Mouse (Mus musculus) heart, embryonic 15.5 days (tissue): ENCODE measurements around the gene Dqx1. TPM values are rescaled to one million over a fixed set of nuclear protein-coding genes. Genes with fewer than 3 reads are reported as not detected.
A peak's percentile ranks its signal among the peaks of the same experiment; 100 is the strongest.

Experiments used
- ATAC-seq: fragments of 200-750 bp; cut with Nextera tagmentation; replicated peaks from 2 replicates; pipeline ENCODE4 v1.8.0; 2017; ENCODE audit warnings: low read depth, moderate TSS enrichment; ENCODE audit not compliant: insufficient number of reproducible peaks, insufficient read depth, low FRiP score
- H3K27ac ChIP-seq: fragments of 300-500 bp; sonication (generic); 2 replicates; pipeline ENCODE4 v1.5.1; 2015; ENCODE audit warnings: mild to moderate bottlenecking, inconsistent platforms
- H3K27me3 ChIP-seq: fragments of 300-500 bp; sonication (generic); 2 replicates; pipeline ENCODE4 v1.6.1; 2015; ENCODE audit warnings: inconsistent platforms
- H3K36me3 ChIP-seq: fragments of 300-500 bp; sonication (generic); 2 replicates; pipeline ENCODE4 v1.6.1; 2015; ENCODE audit warnings: mild to moderate bottlenecking, inconsistent platforms
- H3K4me1 ChIP-seq: fragments of 300-500 bp; sonication (generic); replicated peaks from 2 replicates; pipeline ENCODE4 v1.6.1; 2015; ENCODE audit warnings: inconsistent platforms
- H3K4me2 ChIP-seq: fragments of 300-500 bp; sonication (generic); 2 replicates; pipeline ENCODE4 v1.6.1; 2015; ENCODE audit warnings: inconsistent platforms, mild to moderate bottlenecking, moderate library complexity
- H3K4me3 ChIP-seq: fragments of 300-500 bp; sonication (generic); 2 replicates; pipeline ENCODE4 v1.5.1; 2015; ENCODE audit warnings: mild to moderate bottlenecking, inconsistent platforms
- H3K9ac ChIP-seq: fragments of 300-500 bp; sonication (generic); 2 replicates; pipeline ENCODE4 v1.6.1; 2015; ENCODE audit warnings: mild to moderate bottlenecking, inconsistent platforms
- H3K9me3 ChIP-seq: fragments of 300-500 bp; sonication (generic); replicated peaks from 2 replicates; pipeline ENCODE4 v1.6.1; 2016; ENCODE audit warnings: inconsistent platforms
- WGBS: fragments of 180-500 bp; shearing (Covaris S2); methylation state at CpG from one replicate; pipeline ENCODE4 v1.1.7; 2015; ENCODE audit warnings: mixed read lengths; 5-methylcytosine and 5-hydroxymethylcytosine counted together
- polyA plus RNA-seq: library from polyadenylated mRNA; unstranded; fragments of >200 nt; fragmentation: Nextera tagmentation; extraction: Ambion mirVana; gene quantifications from 2 replicates; pipeline ENCODE4 v1.2.1, GENCODE M21; 2015

The Dqx1 gene
- polyA plus RNA-seq, 1 experiment from 2014 or later = 0.28 TPM

DNA sequence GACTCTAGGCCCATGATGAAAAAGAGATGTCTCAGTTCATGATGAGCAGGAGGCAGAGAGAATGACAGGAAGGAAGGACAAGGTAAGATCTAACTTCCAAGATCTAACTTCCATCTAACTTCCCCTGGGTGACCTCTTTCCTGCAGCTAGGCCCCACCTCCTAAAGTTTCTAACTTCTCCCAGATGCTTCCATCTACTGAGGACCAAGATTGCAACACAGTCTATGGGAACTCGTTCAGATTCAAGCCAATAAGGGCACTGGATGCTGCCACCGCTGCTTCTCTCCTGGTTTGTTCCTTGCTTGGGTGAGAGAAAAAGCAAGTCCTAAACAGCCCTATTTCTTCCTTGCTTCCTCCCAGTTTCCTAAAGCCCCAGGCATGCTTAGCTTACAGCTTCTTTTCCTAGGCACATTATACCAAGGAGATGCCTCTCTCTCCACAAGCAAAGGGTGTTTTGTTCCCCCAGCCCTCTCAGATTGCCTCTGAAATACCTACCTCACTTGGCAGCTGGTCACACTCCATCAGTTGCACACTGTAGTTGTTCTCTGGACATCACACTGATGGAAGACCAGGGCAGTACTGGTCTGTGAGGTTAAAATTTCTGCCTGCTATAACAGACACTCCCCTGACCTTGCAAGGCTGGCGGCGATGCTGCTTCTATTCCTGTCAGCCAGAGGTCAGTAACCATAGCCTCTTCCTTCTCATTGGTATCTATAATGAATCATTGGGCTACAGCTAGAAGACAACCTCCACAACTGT lies 36.6 kb upstream of the Dqx1 start:
- 70% methylated on average over 4 of the region's 4 CpGs for whole genome bisulfite sequencing
- no peak for ATAC-seq
- Histone ChIP-seq H3K9me3 (no peaks in the 10 kb centered on the region), H3K27me3 (no peaks in the 10 kb centered on the region), H3K9ac (no peak overlapping the region), H3K4me1 (peaks cover 3% of the 10 kb centered on the region; the same call in 1 of the 2 replicates), H3K4me3 (no peak overlapping the region), H3K27ac (no peak overlapping the region), H3K4me2 (no peak overlapping the region), H3K36me3 (no peaks in the 10 kb centered on the region)

DNA sequence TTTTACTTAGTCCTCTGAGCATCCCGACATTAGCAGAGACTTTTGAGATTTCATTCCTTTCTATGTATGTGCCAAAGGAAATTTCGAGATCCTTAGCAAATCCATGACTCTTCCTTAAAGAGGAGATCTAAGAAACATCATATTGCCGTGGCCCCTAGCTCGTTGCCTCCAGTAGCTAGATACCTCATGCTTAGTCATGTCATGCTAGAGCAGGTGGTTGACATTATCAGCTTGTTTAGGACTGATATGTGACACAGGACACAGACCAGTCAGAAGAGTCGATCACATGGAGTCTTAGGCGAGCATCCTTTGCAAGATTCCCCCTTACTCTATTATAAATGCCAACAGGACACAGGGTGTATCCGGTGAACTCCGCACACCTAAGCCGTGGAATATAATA lies 34.6 kb upstream of the Dqx1 start:
- H3K9me3 ChIP-seq = no peaks in the 10 kb centered on the region
- H3K9ac ChIP-seq = no peak overlapping the region
- 0 out of 2 replicates have a peak, but pooled peaks cover 5% of the 10 kb centered on the region for H3K4me1 ChIP-seq
- 0 out of 2 replicates have a peak, but pooled peaks cover 5% of the 10 kb centered on the region for H3K27me3 ChIP-seq
- 74% methylated on average over 9 of the region's 9 CpGs for WGBS
- no peak overlapping the region for H3K4me3 ChIP-seq
- H3K27ac ChIP-seq = no peak overlapping the region
- H3K36me3 ChIP-seq = no peaks in the 10 kb centered on the region
- H3K4me2 ChIP-seq = no peak overlapping the region
- no peak for ATAC-seq

DNA sequence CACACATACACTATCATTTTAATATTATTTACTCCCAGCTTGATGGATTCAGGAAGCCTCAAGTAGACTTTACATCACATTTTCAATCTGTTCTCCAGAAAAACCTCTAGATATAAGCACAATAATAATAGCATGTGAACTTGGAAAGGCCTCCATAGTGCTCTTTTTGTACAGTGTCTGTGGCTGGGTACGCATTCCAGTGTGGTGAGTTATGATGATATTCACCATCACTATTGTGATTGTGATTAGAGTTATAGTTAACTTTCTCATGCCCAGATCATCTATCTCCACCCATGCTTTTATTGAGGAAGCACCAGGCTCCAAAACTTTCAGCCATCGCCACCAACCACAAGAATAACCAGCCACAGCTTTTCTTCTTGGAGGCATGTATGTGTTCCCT lies 33.9 kb upstream of the Dqx1 start:
- 91% methylated on average over 2 of the region's 2 CpGs for WGBS
- no peak overlapping the region for H3K27ac ChIP-seq
- no peak overlapping the region for H3K4me2 ChIP-seq
- peaks cover 11% of the 10 kb centered on the region; the same call in 1 of the 2 replicates for H3K27me3 ChIP-seq
- no peaks in the 10 kb centered on the region for H3K9me3 ChIP-seq
- H3K36me3 ChIP-seq = no peaks in the 10 kb centered on the region
- no peak overlapping the region for H3K9ac ChIP-seq
- ATAC-seq = no peak
- 0 out of 2 replicates have a peak, but pooled peaks cover 8% of the 10 kb centered on the region for H3K4me1 ChIP-seq
- H3K4me3 ChIP-seq = no peak overlapping the region

DNA sequence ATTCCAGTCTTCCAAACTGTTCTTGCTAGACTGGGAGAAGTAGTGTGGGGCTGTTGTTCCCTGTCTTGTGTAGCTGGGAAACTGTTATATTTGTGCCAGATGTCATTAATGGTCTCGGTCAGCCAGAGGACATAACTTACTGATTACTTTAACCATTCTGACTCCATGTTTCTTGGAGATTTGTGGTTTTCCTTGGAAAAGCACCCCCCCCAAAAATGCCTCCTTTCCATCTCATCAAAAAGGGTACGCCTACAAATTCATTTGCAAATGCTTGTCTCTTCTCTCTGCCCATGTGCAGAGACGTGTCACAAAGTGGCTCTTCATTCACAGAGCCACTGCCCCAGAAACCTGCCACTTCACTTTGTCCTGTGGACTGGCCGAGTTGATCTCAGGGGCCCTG lies 33.2 kb upstream of the Dqx1 start:
- peaks cover 14% of the 10 kb centered on the region; the same call in 1 of the 2 replicates for H3K27me3 ChIP-seq
- 65% methylated on average over 4 of the region's 4 CpGs for WGBS
- no peak for ATAC-seq

DNA sequence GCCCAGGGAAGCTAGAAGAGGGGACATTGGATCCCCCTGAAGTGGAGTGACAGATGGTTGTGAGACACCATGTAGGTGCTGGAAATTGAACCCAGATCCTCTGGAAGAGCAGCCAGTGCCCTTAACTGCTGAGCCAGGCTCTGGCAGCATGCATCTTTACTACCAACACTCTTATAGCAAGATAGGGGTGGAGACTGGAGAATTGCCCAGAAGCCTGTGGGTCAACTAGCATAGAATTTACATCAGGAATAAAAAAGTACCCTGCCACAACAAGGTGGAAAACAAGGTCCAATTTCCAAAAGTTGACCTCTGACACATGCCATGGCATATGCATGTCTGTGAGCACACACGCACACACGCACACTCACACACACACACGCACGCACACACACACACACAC lies 32.4 kb upstream of the Dqx1 start:
- no peak for ATAC-seq
- Histone ChIP-seq H3K4me3 (no peak overlapping the region), H3K9me3 (no peaks in the 10 kb centered on the region), H3K27ac (no peak overlapping the region), H3K27me3 (peaks cover 14% of the 10 kb centered on the region; the same call in 1 of the 2 replicates), H3K9ac (no peak overlapping the region), H3K4me1 (peaks cover 11% of the 10 kb centered on the region; the same call in 1 of the 2 replicates), H3K36me3 (no peaks in the 10 kb centered on the region), H3K4me2 (no peak overlapping the region)
- WGBS = 82% methylated on average over 4 of the region's 4 CpGs

More for the DNA sequence above, 33.2 kb upstream of the Dqx1 start:
- Histone ChIP-seq H3K4me1 (0 out of 2 replicates have a peak, but pooled peaks cover 8% of the 10 kb centered on the region), H3K4me3 (no peak overlapping the region), H3K9ac (no peak overlapping the region), H3K27ac (no peak overlapping the region), H3K36me3 (no peaks in the 10 kb centered on the region), H3K9me3 (no peaks in the 10 kb centered on the region), H3K4me2 (no peak overlapping the region)

DNA sequence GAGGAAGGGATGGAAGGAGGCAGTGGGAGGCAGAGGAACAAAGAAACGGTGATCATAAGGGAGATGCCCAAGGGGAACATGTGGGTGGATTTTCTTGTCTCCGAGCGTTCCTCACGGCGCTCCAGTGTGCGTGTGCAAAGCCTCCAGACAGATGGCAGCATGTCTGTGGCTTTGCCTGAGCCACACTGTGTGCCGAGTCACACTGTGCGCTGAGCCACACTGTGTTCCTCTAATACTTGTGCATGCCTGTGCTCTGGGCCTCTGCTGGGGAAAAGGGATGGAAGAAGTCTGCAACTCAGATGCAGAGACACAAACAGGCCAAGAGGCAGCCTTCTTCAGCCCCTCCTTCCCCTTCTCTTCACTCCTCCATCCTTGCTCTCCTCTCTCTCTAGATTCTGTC lies 30.4 kb upstream of the Dqx1 start:
- Histone ChIP-seq H3K4me3 (no peak overlapping the region), H3K27me3 (peaks cover 29% of the 10 kb centered on the region), H3K4me2 (no peak overlapping the region), H3K27ac (no peak overlapping the region), H3K4me1 (peaks cover 24% of the 10 kb centered on the region), H3K9me3 (no peaks in the 10 kb centered on the region), H3K36me3 (no peaks in the 10 kb centered on the region), H3K9ac (no peak overlapping the region)
- ATAC-seq = no peak; the same call in 1 of the 2 replicates
- 70% methylated on average over 8 of the region's 8 CpGs for WGBS

DNA sequence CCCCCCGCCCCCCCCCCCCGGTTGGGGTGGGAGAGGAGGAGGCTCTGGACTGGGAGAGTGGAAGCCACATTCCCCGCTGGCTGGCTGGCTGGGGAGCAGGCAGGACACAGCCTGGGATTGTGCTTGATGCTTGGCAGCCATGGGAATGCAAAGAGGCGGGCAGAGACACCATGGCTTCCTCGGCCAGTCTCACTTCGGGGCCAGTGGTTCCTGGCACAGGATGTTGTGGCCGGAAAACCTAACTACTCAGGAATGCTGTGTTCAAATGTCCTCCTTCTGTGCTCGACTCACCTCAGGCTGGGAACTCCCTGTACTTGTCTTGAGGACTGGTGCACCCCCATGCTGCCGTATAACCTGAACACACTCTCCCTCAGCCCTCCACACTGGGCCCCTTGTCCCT lies 29.9 kb upstream of the Dqx1 start:
- no peaks in the 10 kb centered on the region for H3K9me3 ChIP-seq
- H3K9ac ChIP-seq = no peak overlapping the region
- no peak overlapping the region for H3K4me3 ChIP-seq
- 48% methylated on average over 7 of the region's 9 CpGs for WGBS
- no peaks in the 10 kb centered on the region for H3K36me3 ChIP-seq
- no peak overlapping the region for H3K27ac ChIP-seq
- H3K4me2 ChIP-seq = no peak overlapping the region
- peaks cover 31% of the 10 kb centered on the region for H3K27me3 ChIP-seq
- H3K4me1 ChIP-seq = peaks cover 28% of the 10 kb centered on the region
- ATAC-seq = no peak; the same call in 1 of the 2 replicates

DNA sequence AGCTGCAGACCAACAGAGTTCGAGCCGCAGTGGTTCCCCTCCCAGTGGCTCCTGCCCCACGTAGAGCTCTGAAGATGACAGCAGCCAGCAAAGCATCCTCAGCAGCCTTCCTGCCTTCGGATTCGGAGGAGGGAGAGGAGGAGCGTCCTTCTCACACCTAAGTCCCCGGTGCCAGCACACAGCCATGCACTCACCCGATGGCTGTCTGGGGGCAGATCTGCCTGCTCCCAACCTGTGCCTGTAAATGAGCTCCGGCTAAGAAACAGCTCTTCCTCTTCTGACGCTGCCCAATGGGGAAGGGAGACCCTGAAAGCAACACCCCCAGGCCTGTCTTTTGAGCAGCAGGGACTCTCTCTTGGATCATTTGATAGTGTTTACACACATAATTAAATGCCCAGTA lies 27.9 kb upstream of the Dqx1 start:
- Histone ChIP-seq H3K4me3 (no peak overlapping the region), H3K36me3 (no peaks in the 10 kb centered on the region), H3K27ac (no peak overlapping the region), H3K27me3 (peaks cover 35% of the 10 kb centered on the region), H3K4me1 (peaks cover 42% of the 10 kb centered on the region), H3K4me2 (no peak overlapping the region), H3K9ac (no peak overlapping the region), H3K9me3 (no peaks in the 10 kb centered on the region)
- ATAC-seq = no peak
- WGBS = 50% methylated on average over 10 of the region's 10 CpGs

DNA sequence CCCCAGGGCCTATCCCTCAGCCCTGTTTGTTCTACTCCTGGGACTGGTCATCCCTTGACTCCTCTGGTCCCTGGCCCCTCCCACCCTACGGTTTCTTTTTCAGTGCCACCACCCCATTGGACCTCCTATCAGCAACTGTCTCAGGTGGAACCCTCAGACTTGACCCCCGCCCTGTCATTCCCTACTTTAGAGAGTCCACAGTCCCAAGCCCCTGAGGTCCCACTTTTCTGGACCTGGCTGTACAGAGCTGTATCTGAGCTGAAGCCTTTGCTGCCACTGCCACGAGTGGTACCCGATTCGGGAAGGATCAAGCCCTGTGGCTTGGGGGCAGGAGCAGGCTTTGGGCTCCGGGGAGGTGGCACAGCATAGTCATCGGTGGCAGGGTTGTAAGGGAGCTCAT lies 26.5 kb upstream of the Dqx1 start:
- Histone ChIP-seq H3K9ac (no peak overlapping the region), H3K9me3 (no peaks in the 10 kb centered on the region), H3K27ac (no peak overlapping the region), H3K4me3 (no peak overlapping the region), H3K4me2 (no peak overlapping the region), H3K36me3 (no peaks in the 10 kb centered on the region), H3K4me1 (peaks cover 45% of the 10 kb centered on the region), H3K27me3 (peaks cover 35% of the 10 kb centered on the region)
- 77% methylated on average over 7 of the region's 7 CpGs for WGBS
- ATAC-seq = no peak

DNA sequence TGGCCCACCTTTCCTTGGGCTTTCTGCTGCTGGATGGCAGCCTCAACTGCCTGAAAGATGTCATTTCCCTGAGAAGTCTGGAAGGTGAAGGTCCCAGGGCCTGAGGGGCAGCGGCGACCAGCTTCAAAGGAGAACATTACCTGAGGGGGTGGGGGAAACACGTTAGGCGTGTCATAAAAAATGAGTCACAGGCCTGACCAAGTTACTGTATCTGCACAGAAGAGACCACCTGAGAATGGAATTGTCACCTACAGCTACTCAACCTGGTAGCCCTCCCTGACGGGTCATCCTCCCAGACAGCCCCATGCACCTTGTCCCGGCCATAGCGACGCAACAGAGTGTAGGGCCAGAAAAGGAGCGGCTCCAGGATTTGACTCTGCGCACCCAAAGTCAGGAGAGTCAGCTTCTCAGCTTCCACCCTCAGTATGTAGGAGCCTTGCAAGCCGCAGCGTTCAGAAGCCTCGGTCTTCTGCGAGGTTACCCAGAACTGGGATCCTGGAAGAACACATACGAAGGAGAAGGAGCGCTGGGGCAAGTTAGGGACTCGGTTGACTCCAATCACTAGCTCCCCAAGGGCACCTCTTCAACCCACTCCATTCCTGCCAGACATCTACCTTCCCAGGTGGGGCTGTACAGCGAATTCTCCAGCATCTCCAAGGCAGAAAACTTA lies 25.6 kb upstream of the Dqx1 start:
- no peak for ATAC-seq
- H3K27me3 ChIP-seq = peaks cover 32% of the 10 kb centered on the region

DNA sequence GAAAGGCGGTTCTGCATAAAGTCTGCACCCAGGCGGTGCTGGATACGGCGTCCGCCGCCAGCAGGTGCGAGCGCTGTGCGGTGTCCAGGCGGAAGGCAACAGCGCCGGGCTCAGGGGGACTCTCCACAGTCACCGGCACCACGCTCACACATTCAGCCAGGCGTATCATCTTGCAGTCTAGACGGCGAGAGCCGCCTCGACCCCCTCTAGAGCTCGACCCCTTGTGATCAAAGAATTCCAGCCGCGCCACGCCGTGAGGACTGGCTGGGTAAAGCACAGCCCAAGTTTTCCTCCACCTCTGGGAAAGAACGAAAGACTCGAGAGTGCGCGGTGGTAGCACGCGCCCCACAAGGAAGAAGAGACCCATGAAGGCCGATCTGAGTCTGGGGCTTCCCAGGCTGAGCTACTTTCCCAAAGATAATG lies 24.9 kb upstream of the Dqx1 start:
- Histone ChIP-seq H3K27me3 (peaks cover 30% of the 10 kb centered on the region), H3K4me3 (peak overlapping the region; percentile 77), H3K9ac (peak overlapping the region; percentile 68), H3K9me3 (no peaks in the 10 kb centered on the region), H3K4me2 (peak overlapping the region; percentile 85), H3K36me3 (no peaks in the 10 kb centered on the region), H3K27ac (peak overlapping the region; percentile 83), H3K4me1 (peaks cover 43% of the 10 kb centered on the region)
- ATAC-seq = peak; percentile 50
- under 1% methylated on average over 31 of the region's 31 CpGs for WGBS

More for the DNA sequence above, 25.6 kb upstream of the Dqx1 start:
- no peak overlapping the region for H3K27ac ChIP-seq
- 49% methylated on average over 18 of the region's 18 CpGs for WGBS
- H3K4me3 ChIP-seq = peak overlapping the region; percentile 77
- no peaks in the 10 kb centered on the region for H3K9me3 ChIP-seq
- peak overlapping the region; percentile 68; the same call in 1 of the 2 replicates for H3K9ac ChIP-seq
- peaks cover 45% of the 10 kb centered on the region for H3K4me1 ChIP-seq
- peak overlapping the region; percentile 85 for H3K4me2 ChIP-seq
- no peaks in the 10 kb centered on the region for H3K36me3 ChIP-seq
